Comparison of ENCODE assay signal across 9 mouse cellular contexts in the genomic region with DNA sequence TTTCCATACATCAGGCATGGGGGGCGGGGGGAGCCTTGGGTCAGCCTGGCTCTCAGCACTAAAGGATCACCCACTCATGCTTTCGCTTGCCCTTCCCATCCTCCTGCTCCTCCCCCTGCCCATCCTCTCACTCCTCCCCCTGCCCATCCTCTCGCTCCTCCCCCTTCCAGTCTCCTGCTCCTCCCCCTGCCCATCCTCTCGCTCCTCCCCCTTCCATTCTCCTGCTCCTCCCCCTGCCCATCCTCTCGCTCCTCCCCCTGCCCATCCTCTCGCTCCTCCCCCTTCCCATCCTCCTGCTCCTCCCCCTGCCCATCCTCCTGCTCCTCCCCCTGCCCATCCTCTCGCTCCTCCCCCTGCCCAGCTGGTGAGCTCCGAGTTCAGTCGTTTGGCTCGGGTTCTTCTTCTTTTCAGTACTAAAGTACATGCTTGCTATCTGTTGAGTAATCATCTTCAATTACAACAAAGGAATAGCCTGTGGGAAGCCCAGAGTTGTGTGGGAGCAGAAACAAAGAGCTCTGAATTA. TPM values are rescaled to one million over a fixed set of nuclear protein-coding genes. Genes with fewer than 3 reads are reported as not detected.
DNase-seq lines count a peak whose midpoint lies in the region; ATAC-seq lines count a peak whose summit lies in the region.
"Had no signal": no experiment of that assay in that cellular context is flagged by ENCODE, and none has a peak within 500 bp of the region (broad histone marks: within the 10 kb centered on the region; RNA-seq: fewer than 3 reads in every experiment).

No protein-coding gene starts in this region.

- peak overlapping the region; percentile 23 for H3K4me3 ChIP-seq in hindbrain, embryonic 16.5 days (ENCODE audit: low read length)
- peak overlapping the region; percentile 17; the same call in 1 of the 2 replicates for H3K4me3 ChIP-seq in limb, embryonic 13.5 days
- peak overlapping the region; percentile 23; the same call in 1 of the 2 replicates for H3K4me3 ChIP-seq in midbrain, embryonic 13.5 days (replicated peaks)

- 1% methylated on average over 9 of the region's 10 CpGs for WGBS in hindbrain, embryonic 16.5 days
- WGBS in limb, embryonic 13.5 days: 4% methylated on average over 8 of the region's 10 CpGs
- WGBS in midbrain, embryonic 13.5 days: 4% methylated on average over 7 of the region's 10 CpGs

- H3K9ac ChIP-seq in hindbrain, embryonic 16.5 days (ENCODE audit: low read depth, low read length): 0 out of 2 replicates have a peak overlapping the region, but pooled peaks have one; percentile 31
- no peak overlapping the region for H3K9ac ChIP-seq in limb, embryonic 13.5 days
- H3K9ac ChIP-seq in midbrain, embryonic 13.5 days (replicated peaks): no peak overlapping the region

- no peaks in the 10 kb centered on the region for H3K27me3 ChIP-seq in hindbrain, embryonic 16.5 days (replicated peaks; ENCODE audit: control insufficient read depth, insufficient read depth, low read length)
- H3K27me3 ChIP-seq in limb, embryonic 13.5 days: no peaks in the 10 kb centered on the region
- no peaks in the 10 kb centered on the region for H3K27me3 ChIP-seq in midbrain, embryonic 13.5 days

- peak; percentile 80 for DNase-seq in CD4-positive, CD25-positive, alpha-beta regulatory T cell, adult 2 months (ENCODE audit: low read depth, low spot score)
- peak; percentile 63 for DNase-seq in gastrocnemius, postnatal 10 days
- peak; percentile 33 to 42 for DNase-seq in spleen, postnatal 14 days (ENCODE audit: low spot score in 2 of 2)

- H3K36me3 ChIP-seq in hindbrain, embryonic 16.5 days (ENCODE audit: control insufficient read depth, insufficient read depth, low read length): no peaks in the 10 kb centered on the region
- H3K36me3 ChIP-seq in limb, embryonic 13.5 days: no peaks in the 10 kb centered on the region
- H3K36me3 ChIP-seq in midbrain, embryonic 13.5 days: no peaks in the 10 kb centered on the region

- no peak for ATAC-seq in CD4-positive, CD25-positive, alpha-beta regulatory T cell, adult 4 months
- peak; percentile 90 for ATAC-seq in common myeloid progenitor, adult 5-6 weeks (replicated peaks; ENCODE audit: low read depth, poor library complexity, severe bottlenecking)
- ATAC-seq in hindbrain, embryonic 16.5 days: peak; percentile 50
- 0 out of 2 replicates have a peak, but pooled peaks have one; percentile 32 for ATAC-seq in limb, embryonic 13.5 days (ENCODE audit: low FRiP score, low read depth)
- peak; percentile 66; the same call in 1 of the 2 replicates for ATAC-seq in midbrain, embryonic 13.5 days

- no peaks in the 10 kb centered on the region for H3K9me3 ChIP-seq in hindbrain, embryonic 16.5 days (ENCODE audit: control insufficient read depth, low read length)
- no peaks in the 10 kb centered on the region for H3K9me3 ChIP-seq in limb, embryonic 13.5 days
- H3K9me3 ChIP-seq in midbrain, embryonic 13.5 days: no peaks in the 10 kb centered on the region

- H3K4me2 ChIP-seq in hindbrain, embryonic 16.5 days (ENCODE audit: low read length): peak overlapping the region; percentile 55
- H3K4me2 ChIP-seq in limb, embryonic 13.5 days (replicated peaks): peak overlapping the region; percentile 49
- H3K4me2 ChIP-seq in midbrain, embryonic 13.5 days (replicated peaks): peak overlapping the region; percentile 40

- peak overlapping the region; percentile 61; the same call in 1 of the 2 replicates for H3K27ac ChIP-seq in hindbrain, embryonic 16.5 days (ENCODE audit: low read depth, low read length)
- no peak overlapping the region for H3K27ac ChIP-seq in limb, embryonic 13.5 days
- peak overlapping the region; percentile 14; the same call in 1 of the 2 replicates for H3K27ac ChIP-seq in midbrain, embryonic 13.5 days

- H3K4me1 ChIP-seq in hindbrain, embryonic 16.5 days (ENCODE audit: control insufficient read depth, insufficient read depth, low read depth, low read length): no peaks in the 10 kb centered on the region; the same call in 1 of the 2 replicates
- peaks cover 5% of the 10 kb centered on the region; the same call in 1 of the 2 replicates for H3K4me1 ChIP-seq in limb, embryonic 13.5 days
- 0 out of 2 replicates have a peak, but pooled peaks cover 6% of the 10 kb centered on the region for H3K4me1 ChIP-seq in midbrain, embryonic 13.5 days (replicated peaks)

RNA-seq across cellular contexts. Expression of a gene that starts 8.0 kb away (rescaled TPM):
- 10 to 100 TPM; 51.4 to 62.3 TPM for polyA plus RNA-seq in CD4-positive, CD25-positive, alpha-beta regulatory T cell, adult 4 months (2017; shearing (Covaris generic))
- 57.8 and 61.0 TPM in 2 replicates for total RNA-seq in common myeloid progenitor, adult 5-6 weeks (2017)
- total RNA-seq in gastrocnemius, postnatal 10 days (2021): 10 to 100 TPM; 41.0 to 44.7 TPM
- polyA plus RNA-seq in hindbrain, embryonic 16.5 days (2015; fragmentation: Nextera tagmentation; extraction: Ambion mirVana): 204 and 215 TPM in 2 replicates
- polyA plus RNA-seq in limb, embryonic 13.5 days (2015; fragmentation: Nextera tagmentation; extraction: Ambion mirVana): 143 and 144 TPM in 2 replicates
- 218 TPM in 2 replicates for polyA plus RNA-seq in midbrain, embryonic 13.5 days (2015; fragmentation: Nextera tagmentation; extraction: Ambion mirVana)

RNA-seq across cellular contexts. Expression of a gene that starts 35.1 kb away (rescaled TPM):
- polyA plus RNA-seq in CD4-positive, CD25-positive, alpha-beta regulatory T cell, adult 4 months (2017; shearing (Covaris generic)): 10 to 100 TPM in 1 of 2 experiments, 1 to 10 TPM in 1; 9.7 to 17.7 TPM
- 4.3 and 13.7 TPM in 2 replicates for total RNA-seq in common myeloid progenitor, adult 5-6 weeks (2017)
- 10 to 100 TPM; 23.3 to 28.8 TPM for total RNA-seq in gastrocnemius, postnatal 10 days (2021)
- polyA plus RNA-seq in hindbrain, embryonic 16.5 days (2015; fragmentation: Nextera tagmentation; extraction: Ambion mirVana): 114 and 117 TPM in 2 replicates
- 77.6 and 80.3 TPM in 2 replicates for polyA plus RNA-seq in limb, embryonic 13.5 days (2015; fragmentation: Nextera tagmentation; extraction: Ambion mirVana)
- 115 and 125 TPM in 2 replicates for polyA plus RNA-seq in midbrain, embryonic 13.5 days (2015; fragmentation: Nextera tagmentation; extraction: Ambion mirVana)

RNA-seq across cellular contexts. Expression of a gene that starts 35.1 kb away (rescaled TPM):
- polyA plus RNA-seq in CD4-positive, CD25-positive, alpha-beta regulatory T cell, adult 4 months (2017; shearing (Covaris generic)): 1 to 10 TPM in 1 of 2 experiments, under 1 TPM in 1; 0.22 to 1.3 TPM
- total RNA-seq in common myeloid progenitor, adult 5-6 weeks (2017): 0.05 TPM in 1 of 2 replicates, not detected in the other
- under 1 TPM; 0.12 to 0.68 TPM for total RNA-seq in gastrocnemius, postnatal 10 days (2021)
- polyA plus RNA-seq in hindbrain, embryonic 16.5 days (2015; fragmentation: Nextera tagmentation; extraction: Ambion mirVana): 1.1 TPM in 2 replicates
- polyA plus RNA-seq in limb, embryonic 13.5 days (2015; fragmentation: Nextera tagmentation; extraction: Ambion mirVana): 0.28 and 0.37 TPM in 2 replicates
- polyA plus RNA-seq in midbrain, embryonic 13.5 days (2015; fragmentation: Nextera tagmentation; extraction: Ambion mirVana): 0.19 and 0.61 TPM in 2 replicates

RNA-seq across cellular contexts. Expression of a gene that starts 35.9 kb away (rescaled TPM):
- polyA plus RNA-seq in CD4-positive, CD25-positive, alpha-beta regulatory T cell, adult 4 months (2017; shearing (Covaris generic)): under 1 TPM; 0.16 to 0.18 TPM
- total RNA-seq in common myeloid progenitor, adult 5-6 weeks (2017): not detected in 2 replicates
- not detected for total RNA-seq in gastrocnemius, postnatal 10 days (2021)
- 0.85 and 1.2 TPM in 2 replicates for polyA plus RNA-seq in hindbrain, embryonic 16.5 days (2015; fragmentation: Nextera tagmentation; extraction: Ambion mirVana)
- 0.15 and 0.36 TPM in 2 replicates for polyA plus RNA-seq in limb, embryonic 13.5 days (2015; fragmentation: Nextera tagmentation; extraction: Ambion mirVana)
- 0.35 TPM in 2 replicates for polyA plus RNA-seq in midbrain, embryonic 13.5 days (2015; fragmentation: Nextera tagmentation; extraction: Ambion mirVana)
- polyA plus RNA-seq: C2C12 had no signal
